Mouse (Mus musculus) limb, embryonic 13.5 days (tissue): ENCODE results near the gene Maats1. TPM values are rescaled to one million over a fixed set of nuclear protein-coding genes. Genes with fewer than 3 reads are reported as not detected.

Experiments used
- ATAC-seq: fragments of 200-750 bp; cut with Nextera tagmentation; 2 replicates; pipeline ENCODE4 v1.8.0; 2017; ENCODE audit warnings: low read depth, moderate number of reproducible peaks, moderate TSS enrichment; ENCODE audit not compliant: low FRiP score
- H3K27ac ChIP-seq: fragments of 300-500 bp; sonication (generic); 2 replicates; pipeline ENCODE4 v1.5.1; 2015; ENCODE audit warnings: inconsistent platforms, mild to moderate bottlenecking, moderate library complexity
- H3K27me3 ChIP-seq: fragments of 300-500 bp; sonication (generic); 2 replicates; pipeline ENCODE4 v1.6.1; 2015; ENCODE audit warnings: mild to moderate bottlenecking, inconsistent platforms
- H3K36me3 ChIP-seq: fragments of 300-500 bp; sonication (generic); 2 replicates; pipeline ENCODE4 v1.6.1; 2015; ENCODE audit warnings: inconsistent platforms, mild to moderate bottlenecking, moderate library complexity
- H3K4me1 ChIP-seq: fragments of 300-500 bp; sonication (generic); 2 replicates; pipeline ENCODE4 v1.6.1; 2015; ENCODE audit warnings: inconsistent platforms
- H3K4me2 ChIP-seq: fragments of 300-500 bp; sonication (generic); replicated peaks from 2 replicates; pipeline ENCODE4 v1.6.1; 2015; ENCODE audit warnings: inconsistent platforms, mild to moderate bottlenecking, moderate library complexity
- H3K4me3 ChIP-seq: fragments of 300-500 bp; sonication (generic); 2 replicates; pipeline ENCODE4 v1.5.1; 2015; ENCODE audit warnings: moderate library complexity, mild to moderate bottlenecking, inconsistent platforms
- H3K9ac ChIP-seq: fragments of 300-500 bp; sonication (generic); 2 replicates; pipeline ENCODE4 v1.6.1; 2015; ENCODE audit warnings: mild to moderate bottlenecking, inconsistent platforms
- H3K9me3 ChIP-seq: fragments of 300-500 bp; sonication (generic); 2 replicates; pipeline ENCODE4 v1.6.1; 2016; ENCODE audit warnings: inconsistent platforms
- WGBS: fragments of 180-500 bp; shearing (Covaris S2); methylation state at CpG from one replicate; pipeline ENCODE4 v1.1.7; 2015; 5-methylcytosine and 5-hydroxymethylcytosine counted together
- polyA plus RNA-seq: library from polyadenylated mRNA; unstranded; fragments of >200 nt; fragmentation: Nextera tagmentation; extraction: Ambion mirVana; gene quantifications from 2 replicates; pipeline ENCODE4 v1.2.1, GENCODE M21; 2015

Maats1 gene
- polyA plus RNA-seq, 1 experiment from 2014 or later, result 0.10 TPM

DNA sequence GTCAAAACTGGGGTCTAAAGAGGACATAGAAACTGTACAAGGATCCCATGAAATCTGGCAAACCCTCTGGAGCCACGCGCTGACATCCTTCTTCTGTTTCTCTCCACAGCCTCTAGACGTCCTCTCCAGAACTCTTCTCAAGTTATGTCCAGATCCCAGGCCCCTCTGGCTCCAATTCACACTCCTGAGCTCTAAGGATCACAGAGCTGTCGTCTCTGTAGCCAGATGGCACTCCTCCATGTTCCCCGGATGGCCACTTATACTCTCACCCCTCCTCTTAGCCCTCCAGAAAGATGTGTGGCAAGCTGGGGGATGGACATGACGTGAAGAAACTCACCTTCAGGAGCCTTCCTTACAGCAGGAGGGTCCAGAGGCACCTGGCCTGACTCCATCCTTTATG, 35.6 kb upstream of the Maats1 start:
- no peak overlapping the region for H3K4me2 ChIP-seq
- H3K9me3 ChIP-seq, result no peaks in the 10 kb centered on the region
- no peaks in the 10 kb centered on the region for H3K36me3 ChIP-seq
- no peak overlapping the region for H3K27ac ChIP-seq
- H3K4me3 ChIP-seq, result no peak overlapping the region
- 74% methylated on average over 6 of the region's 6 CpGs for WGBS
- ATAC-seq, result no peak
- H3K9ac ChIP-seq, result no peak overlapping the region
- no peaks in the 10 kb centered on the region for H3K27me3 ChIP-seq
- H3K4me1 ChIP-seq, result peaks cover 15% of the 10 kb centered on the region

DNA sequence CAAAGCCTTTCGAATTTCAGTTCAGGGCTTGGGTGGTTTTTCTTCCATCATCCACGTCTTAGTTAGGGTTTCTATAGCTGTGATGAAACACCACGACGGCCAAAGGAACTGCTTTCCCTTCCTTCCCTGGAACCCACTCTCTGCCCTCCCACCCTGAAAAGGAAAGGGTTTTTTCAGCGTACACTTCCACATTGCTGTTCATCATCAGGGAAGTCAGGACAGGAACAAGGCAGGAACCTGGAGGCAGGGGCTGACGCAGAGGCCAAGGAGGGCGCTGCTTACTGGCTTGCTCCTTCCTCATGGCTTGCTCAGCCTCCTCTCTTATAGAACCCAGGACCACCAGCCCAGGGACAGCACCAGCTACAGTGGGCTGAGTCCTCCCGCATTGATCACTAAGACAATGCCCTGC, 34.9 kb upstream of the Maats1 start:
- Histone ChIP-seq H3K36me3 (no peaks in the 10 kb centered on the region), H3K27me3 (no peaks in the 10 kb centered on the region), H3K4me3 (peak overlapping the region; percentile 25), H3K4me2 (peak overlapping the region; percentile 55), H3K9ac (peak overlapping the region; percentile 60; the same call in 1 of the 2 replicates), H3K27ac (peak overlapping the region; percentile 63; the same call in 1 of the 2 replicates), H3K4me1 (peaks cover 15% of the 10 kb centered on the region), H3K9me3 (no peaks in the 10 kb centered on the region)
- peak; percentile 17; the same call in 1 of the 2 replicates for ATAC-seq
- 59% methylated on average over 8 of the region's 8 CpGs for WGBS

- Histone ChIP-seq H3K36me3 (no peaks in the 10 kb centered on the region), H3K9me3 (no peaks in the 10 kb centered on the region), H3K4me1 (peaks cover 15% of the 10 kb centered on the region), H3K4me3 (peak overlapping the region; percentile 25), H3K9ac (peak overlapping the region; percentile 60), H3K4me2 (peak overlapping the region; percentile 55), H3K27ac (peak overlapping the region; percentile 63; the same call in 1 of the 2 replicates), H3K27me3 (no peaks in the 10 kb centered on the region)
- 44% methylated on average over 16 of the region's 17 CpGs for WGBS
- peak; percentile 82; the same call in 1 of the 2 replicates for ATAC-seq
These were observed 34.4 kb upstream of the Maats1 start for GRCm38 (mm10) chr16:38376163-38376840.

DNA sequence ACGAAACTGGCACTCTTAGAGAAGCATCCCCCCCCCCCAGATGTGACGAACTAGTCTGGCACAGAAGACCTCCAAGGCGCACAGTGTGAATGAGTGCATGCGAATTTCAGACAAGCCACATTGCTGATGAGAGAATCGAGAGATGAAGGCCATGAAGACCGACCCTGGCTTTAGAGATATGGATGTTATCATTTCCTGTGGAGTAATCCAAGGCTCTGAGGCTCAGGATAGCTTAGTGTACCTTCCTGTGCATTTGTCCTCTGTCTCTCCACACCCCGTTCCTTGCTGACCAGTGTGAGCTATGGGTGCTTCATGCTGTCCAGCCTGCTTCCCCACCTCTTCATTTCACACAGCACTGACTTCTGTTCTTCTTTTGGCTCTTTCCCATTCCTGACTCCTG, 33.2 kb upstream of the Maats1 start:
- Histone ChIP-seq H3K4me2 (no peak overlapping the region), H3K9ac (0 out of 2 replicates have a peak overlapping the region, but pooled peaks have one; percentile 19), H3K36me3 (no peaks in the 10 kb centered on the region), H3K4me1 (peaks cover 15% of the 10 kb centered on the region), H3K27me3 (no peaks in the 10 kb centered on the region), H3K4me3 (no peak overlapping the region), H3K9me3 (no peaks in the 10 kb centered on the region), H3K27ac (no peak overlapping the region)
- 82% methylated on average over 7 of the region's 7 CpGs for WGBS
- ATAC-seq, result no peak

- WGBS, result 77% methylated on average over 10 of the region's 10 CpGs
These were observed 32.6 kb upstream of the Maats1 start for GRCm38 (mm10) chr16:38374379-38375140.

DNA sequence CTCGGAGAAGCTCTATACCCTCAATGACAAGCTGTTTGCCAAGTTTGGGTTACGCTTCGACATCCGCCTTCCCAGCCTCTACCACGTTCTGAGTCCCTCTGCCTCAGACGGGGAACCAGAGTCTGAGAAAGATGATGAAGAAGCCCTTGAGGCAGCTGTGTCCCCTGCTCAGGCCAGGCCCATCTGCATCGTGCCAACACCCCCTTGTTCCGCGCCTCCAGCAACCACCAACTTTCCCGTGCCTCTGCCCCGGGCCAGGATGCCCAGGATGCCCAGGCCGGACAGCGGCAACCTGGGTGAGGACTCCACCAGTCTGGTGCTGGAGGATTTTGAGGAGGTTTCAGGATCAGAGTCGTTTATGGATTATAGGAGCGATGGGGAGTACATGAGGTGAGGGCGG, 32.0 kb upstream of the Maats1 start:
- no peak overlapping the region for H3K27ac ChIP-seq
- no peak overlapping the region; the same call in 1 of the 2 replicates for H3K4me2 ChIP-seq
- WGBS, result 85% methylated on average over 16 of the region's 16 CpGs
- no peak for ATAC-seq
- H3K4me1 ChIP-seq, result peaks cover 16% of the 10 kb centered on the region
- no peaks in the 10 kb centered on the region for H3K27me3 ChIP-seq
- no peaks in the 10 kb centered on the region for H3K9me3 ChIP-seq
- no peaks in the 10 kb centered on the region for H3K36me3 ChIP-seq
- no peak overlapping the region for H3K4me3 ChIP-seq
- H3K9ac ChIP-seq, result no peak overlapping the region

More at GRCm38 (mm10) chr16:38374379-38375140, 32.6 kb upstream of the Maats1 start:
- no peak overlapping the region for H3K27ac ChIP-seq
- H3K9me3 ChIP-seq, result no peaks in the 10 kb centered on the region
- H3K4me1 ChIP-seq, result peaks cover 14% of the 10 kb centered on the region
- no peak for ATAC-seq
- no peak overlapping the region for H3K4me2 ChIP-seq
- H3K9ac ChIP-seq, result no peak overlapping the region
- no peaks in the 10 kb centered on the region for H3K36me3 ChIP-seq
- no peaks in the 10 kb centered on the region for H3K27me3 ChIP-seq
- no peak overlapping the region for H3K4me3 ChIP-seq

DNA sequence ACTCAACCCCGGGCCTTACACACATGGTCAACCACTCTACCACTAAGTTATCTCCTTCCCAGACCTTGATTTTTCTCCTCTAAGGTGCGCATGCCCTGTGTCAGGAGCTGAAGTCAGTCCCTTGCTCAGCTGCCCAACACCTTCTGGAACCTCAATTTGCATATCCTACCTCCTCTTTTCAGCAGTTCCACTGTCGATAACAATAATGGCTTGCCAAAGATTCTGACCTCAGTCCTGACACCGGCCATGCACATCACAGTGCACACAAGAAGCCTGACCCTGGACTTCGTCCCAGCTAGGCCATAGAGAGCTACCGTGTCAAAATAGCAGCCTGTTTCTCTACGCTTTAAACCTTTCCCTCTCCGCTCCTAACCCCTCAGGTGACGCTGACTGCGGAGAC, 31.5 kb upstream of the Maats1 start:
- Histone ChIP-seq H3K4me3 (no peak overlapping the region), H3K4me2 (no peak overlapping the region), H3K4me1 (peaks cover 17% of the 10 kb centered on the region), H3K36me3 (no peaks in the 10 kb centered on the region), H3K27me3 (no peaks in the 10 kb centered on the region), H3K9me3 (no peaks in the 10 kb centered on the region), H3K27ac (no peak overlapping the region), H3K9ac (no peak overlapping the region)
- no peak for ATAC-seq
- 81% methylated on average over 10 of the region's 10 CpGs for WGBS

- ATAC-seq, result no peak
These were observed 30.9 kb upstream of the Maats1 start for GRCm38 (mm10) chr16:38372876-38373275.

DNA sequence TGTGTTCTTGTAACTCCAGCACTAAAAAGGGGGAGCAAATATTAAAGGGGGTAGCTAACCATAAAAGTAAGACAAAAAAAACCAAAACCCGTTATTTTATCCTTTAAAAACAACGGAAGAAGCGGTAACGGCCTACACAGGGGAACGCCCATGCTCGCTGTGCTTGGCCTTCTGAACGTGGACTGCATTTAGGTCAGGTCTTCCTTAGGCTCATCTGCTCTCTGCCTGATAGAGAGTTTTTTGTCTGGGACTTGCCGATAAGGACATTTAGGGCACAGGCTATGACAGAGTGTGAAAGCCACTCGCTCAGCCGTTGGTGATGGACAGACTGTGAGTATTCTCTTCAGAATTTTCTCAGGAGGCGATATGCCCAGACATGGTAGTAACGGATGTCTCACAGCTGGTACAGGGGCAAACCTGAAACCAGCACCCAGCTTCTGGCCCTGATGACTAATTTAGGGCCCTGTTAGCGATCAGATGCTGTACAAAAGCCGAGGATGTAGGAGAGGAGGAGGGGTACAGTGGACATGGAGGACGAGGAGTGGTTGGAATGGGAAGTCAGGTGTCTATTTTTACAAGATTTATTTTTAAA, 29.9 kb upstream of the Maats1 start:
- no peak overlapping the region for H3K27ac ChIP-seq
- H3K4me2 ChIP-seq, result no peak overlapping the region
- H3K4me3 ChIP-seq, result no peak overlapping the region
- WGBS, result 84% methylated on average over 15 of the region's 15 CpGs
- ATAC-seq, result 0 out of 2 replicates have a peak, but pooled peaks have one; percentile 6
- H3K36me3 ChIP-seq, result no peaks in the 10 kb centered on the region
- H3K9me3 ChIP-seq, result no peaks in the 10 kb centered on the region
- no peak overlapping the region for H3K9ac ChIP-seq
- no peaks in the 10 kb centered on the region for H3K27me3 ChIP-seq
- peaks cover 16% of the 10 kb centered on the region for H3K4me1 ChIP-seq

More at GRCm38 (mm10) chr16:38372876-38373275, 30.9 kb upstream of the Maats1 start:
- Histone ChIP-seq H3K9ac (no peak overlapping the region), H3K36me3 (no peaks in the 10 kb centered on the region), H3K4me3 (no peak overlapping the region), H3K4me1 (peaks cover 19% of the 10 kb centered on the region), H3K27ac (no peak overlapping the region), H3K4me2 (no peak overlapping the region), H3K9me3 (no peaks in the 10 kb centered on the region), H3K27me3 (no peaks in the 10 kb centered on the region)
- WGBS, result 88% methylated on average over 4 of the region's 4 CpGs

DNA sequence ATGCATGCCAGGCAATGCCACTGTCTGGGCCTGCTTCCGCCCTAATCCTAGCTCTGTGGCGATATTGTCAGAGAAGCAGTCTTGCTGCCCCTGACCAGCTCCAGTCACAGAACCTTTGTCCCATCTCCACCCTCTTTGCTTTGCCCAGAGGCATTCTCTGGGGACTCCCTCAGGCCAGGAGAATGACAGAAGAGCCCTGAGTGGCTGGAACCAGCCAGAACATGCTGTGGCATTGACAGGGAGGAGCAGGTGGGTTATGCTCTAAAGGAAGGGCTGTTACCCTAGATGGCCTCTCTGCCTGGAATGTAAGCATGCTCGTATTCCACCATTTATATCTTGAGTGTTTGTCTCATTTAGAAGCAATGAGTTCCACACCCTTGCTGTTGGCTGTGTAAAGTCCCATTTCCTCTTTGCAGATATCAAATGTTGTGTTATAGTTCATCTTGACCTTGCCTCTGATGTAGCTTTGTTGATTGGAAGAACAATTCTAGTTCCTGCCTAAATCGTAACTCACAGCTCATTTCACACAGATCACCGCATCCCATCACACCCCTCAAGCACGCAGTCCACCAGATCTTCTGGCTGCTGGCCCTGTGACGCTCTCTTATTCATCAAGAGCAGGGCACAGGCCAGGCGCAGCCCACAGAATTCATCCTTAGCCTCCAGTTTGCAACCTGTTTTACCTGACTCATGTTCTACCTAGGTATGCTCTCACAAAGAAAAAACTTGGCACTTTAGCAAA, 28.9 kb upstream of the Maats1 start:
- no peak overlapping the region for H3K4me2 ChIP-seq
- peak; percentile 71 for ATAC-seq
- H3K36me3 ChIP-seq, result no peaks in the 10 kb centered on the region
- H3K27ac ChIP-seq, result no peak overlapping the region
- no peak overlapping the region for H3K9ac ChIP-seq
- 81% methylated on average over 8 of the region's 8 CpGs for WGBS
- no peaks in the 10 kb centered on the region for H3K27me3 ChIP-seq
- H3K4me1 ChIP-seq, result peaks cover 10% of the 10 kb centered on the region; the same call in 1 of the 2 replicates
- no peaks in the 10 kb centered on the region for H3K9me3 ChIP-seq
- no peak overlapping the region for H3K4me3 ChIP-seq

- no peak for ATAC-seq
- WGBS, result 73% methylated on average over 4 of the region's 4 CpGs
- no peak overlapping the region for H3K9ac ChIP-seq
- H3K9me3 ChIP-seq, result no peaks in the 10 kb centered on the region
- H3K27ac ChIP-seq, result no peak overlapping the region
- no peak overlapping the region for H3K4me3 ChIP-seq
- peaks cover 10% of the 10 kb centered on the region; the same call in 1 of the 2 replicates for H3K4me1 ChIP-seq
- H3K4me2 ChIP-seq, result no peak overlapping the region
- no peaks in the 10 kb centered on the region for H3K36me3 ChIP-seq
- no peaks in the 10 kb centered on the region for H3K27me3 ChIP-seq
These were observed 28.1 kb upstream of the Maats1 start for GRCm38 (mm10) chr16:38369992-38370484.
